Mouse (Mus musculus): ENCODE results near the gene Mgat4b. TPM values are rescaled to one million over a fixed set of nuclear protein-coding genes. Genes with fewer than 3 reads are reported as not detected.

The Mgat4b gene
- polyA plus RNA-seq, 1 experiment from 2014 or later: 29.9 TPM

- Histone ChIP-seq H3K27me3 (ENCODE audit: insufficient read depth, poor library complexity, severe bottlenecking) (no peaks in the 10 kb centered on the region), H3K27ac (no peak overlapping the region), H3K4me3 (no peak overlapping the region), H3K4me1 (replicated peaks) (peaks cover 18% of the 10 kb centered on the region), H3K9me3 (no peaks in the 10 kb centered on the region), H3K36me3 (peaks cover 57% of the 10 kb centered on the region)
- WGBS: 96% methylated on average over 14 of the region's 14 CpGs
- no peak for DNase-seq (ENCODE audit: low spot score)
Observed at GRCm38 (mm10) chr11:50207344-50207743, 3.3 kb upstream of the Mgat4b start.

- Histone ChIP-seq H3K27me3 (ENCODE audit: insufficient read depth, poor library complexity, severe bottlenecking) (no peaks in the 10 kb centered on the region), H3K4me1 (replicated peaks) (peaks cover 23% of the 10 kb centered on the region), H3K36me3 (peaks cover 51% of the 10 kb centered on the region), H3K27ac (no peak overlapping the region), H3K4me3 (no peak overlapping the region), H3K9me3 (no peaks in the 10 kb centered on the region)
- DNase-seq (ENCODE audit: low spot score): no peak
- WGBS: 94% methylated on average over 5 of the region's 5 CpGs
Observed at GRCm38 (mm10) chr11:50208039-50208438, 2.7 kb upstream of the Mgat4b start.

- peak overlapping the region; percentile 96 for H3K27ac ChIP-seq
- H3K4me3 ChIP-seq: peak overlapping the region; percentile 87
- peaks cover 31% of the 10 kb centered on the region for H3K36me3 ChIP-seq
- peaks cover 24% of the 10 kb centered on the region for H3K4me1 ChIP-seq (replicated peaks)
- no peaks in the 10 kb centered on the region for H3K27me3 ChIP-seq (ENCODE audit: insufficient read depth, poor library complexity, severe bottlenecking)
- no peaks in the 10 kb centered on the region for H3K9me3 ChIP-seq
- DNase-seq (ENCODE audit: low spot score): peak; percentile 90
- under 1% methylated on average over 24 of the region's 24 CpGs for WGBS
Observed at GRCm38 (mm10) chr11:50210101-50210504, 587 bp upstream of the Mgat4b start.

- H3K9me3 ChIP-seq: no peaks in the 10 kb centered on the region
- H3K4me3 ChIP-seq: peak overlapping the region; percentile 87
- H3K27me3 ChIP-seq (ENCODE audit: insufficient read depth, poor library complexity, severe bottlenecking): no peaks in the 10 kb centered on the region
- no peak for DNase-seq (ENCODE audit: low spot score)
- H3K27ac ChIP-seq: peak overlapping the region; percentile 96
- peaks cover 17% of the 10 kb centered on the region for H3K36me3 ChIP-seq
- WGBS: 87% methylated on average over 3 of the region's 3 CpGs
- peaks cover 37% of the 10 kb centered on the region for H3K4me1 ChIP-seq (replicated peaks)
Observed at GRCm38 (mm10) chr11:50211322-50212059, 801 bp downstream of the Mgat4b start.

- peaks cover 44% of the 10 kb centered on the region for H3K4me1 ChIP-seq (replicated peaks)
- no peak for DNase-seq (ENCODE audit: low spot score)
- no peak overlapping the region for H3K4me3 ChIP-seq
- WGBS: 75% methylated on average over 3 of the region's 3 CpGs
- no peaks in the 10 kb centered on the region for H3K9me3 ChIP-seq
- no peak overlapping the region for H3K27ac ChIP-seq
- H3K27me3 ChIP-seq (ENCODE audit: insufficient read depth, poor library complexity, severe bottlenecking): no peaks in the 10 kb centered on the region
- H3K36me3 ChIP-seq: peaks cover 10% of the 10 kb centered on the region
Observed at GRCm38 (mm10) chr11:50212060-50212739, 1.5 kb downstream of the Mgat4b start.

GRCm38 (mm10) chr11:50212848-50213758 lies 2.4 kb downstream of the Mgat4b start:
- DNase-seq (ENCODE audit: low spot score): no peak
- no peak overlapping the region for H3K4me3 ChIP-seq
- peaks cover 1% of the 10 kb centered on the region; the same call in 1 of the 2 replicates for H3K36me3 ChIP-seq
- no peaks in the 10 kb centered on the region for H3K27me3 ChIP-seq (ENCODE audit: insufficient read depth, poor library complexity, severe bottlenecking)
- H3K4me1 ChIP-seq (replicated peaks): peaks cover 50% of the 10 kb centered on the region
- 68% methylated on average over 11 of the region's 11 CpGs for WGBS
- no peaks in the 10 kb centered on the region for H3K9me3 ChIP-seq
- peak overlapping the region; percentile 46; the same call in 1 of the 2 replicates for H3K27ac ChIP-seq

GRCm38 (mm10) chr11:50214631-50215030 lies 3.9 kb downstream of the Mgat4b start:
- WGBS: 91% methylated on average over 6 of the region's 6 CpGs
- Histone ChIP-seq H3K36me3 (no peaks in the 10 kb centered on the region), H3K4me3 (no peak overlapping the region), H3K27ac (no peak overlapping the region), H3K27me3 (ENCODE audit: insufficient read depth, poor library complexity, severe bottlenecking) (no peaks in the 10 kb centered on the region), H3K4me1 (replicated peaks) (peaks cover 42% of the 10 kb centered on the region), H3K9me3 (no peaks in the 10 kb centered on the region)
- DNase-seq (ENCODE audit: low spot score): no peak

GRCm38 (mm10) chr11:50215633-50216032 lies 4.9 kb downstream of the Mgat4b start:
- Histone ChIP-seq H3K4me3 (no peak overlapping the region), H3K36me3 (no peaks in the 10 kb centered on the region), H3K9me3 (no peaks in the 10 kb centered on the region), H3K27me3 (ENCODE audit: insufficient read depth, poor library complexity, severe bottlenecking) (no peaks in the 10 kb centered on the region), H3K4me1 (replicated peaks) (peaks cover 40% of the 10 kb centered on the region), H3K27ac (no peak overlapping the region)
- no peak for DNase-seq (ENCODE audit: low spot score)
- 20% methylated on average over 9 of the region's 9 CpGs for WGBS

- H3K4me3 ChIP-seq: no peak overlapping the region
- 75% methylated on average over 4 of the region's 4 CpGs for WGBS
- no peak for DNase-seq (ENCODE audit: low spot score)
- no peaks in the 10 kb centered on the region for H3K36me3 ChIP-seq
- H3K27me3 ChIP-seq (ENCODE audit: insufficient read depth, poor library complexity, severe bottlenecking): no peaks in the 10 kb centered on the region
- no peaks in the 10 kb centered on the region for H3K9me3 ChIP-seq
- H3K27ac ChIP-seq: no peak overlapping the region
- H3K4me1 ChIP-seq (replicated peaks): peaks cover 31% of the 10 kb centered on the region
Observed at GRCm38 (mm10) chr11:50216724-50217366, 6.2 kb downstream of the Mgat4b start.

- H3K9me3 ChIP-seq: no peaks in the 10 kb centered on the region
Observed at GRCm38 (mm10) chr11:50217811-50218210, 7.1 kb downstream of the Mgat4b start.

GRCm38 (mm10) chr11:50219833-50220232 lies 9.1 kb downstream of the Mgat4b start:
- DNase-seq (ENCODE audit: low spot score): no peak
- no peaks in the 10 kb centered on the region for H3K9me3 ChIP-seq
- H3K36me3 ChIP-seq: no peaks in the 10 kb centered on the region
- peaks cover 18% of the 10 kb centered on the region for H3K27me3 ChIP-seq (ENCODE audit: insufficient read depth, poor library complexity, severe bottlenecking)
- H3K4me3 ChIP-seq: no peak overlapping the region
- H3K4me1 ChIP-seq (replicated peaks): peaks cover 41% of the 10 kb centered on the region
- no peak overlapping the region for H3K27ac ChIP-seq
- WGBS: 61% methylated on average over 2 of the region's 2 CpGs

More at GRCm38 (mm10) chr11:50217811-50218210, 7.1 kb downstream of the Mgat4b start:
- no peaks in the 10 kb centered on the region for H3K36me3 ChIP-seq
- peaks cover 5% of the 10 kb centered on the region for H3K27me3 ChIP-seq (ENCODE audit: insufficient read depth, poor library complexity, severe bottlenecking)
- DNase-seq (ENCODE audit: low spot score): no peak
- peaks cover 30% of the 10 kb centered on the region for H3K4me1 ChIP-seq (replicated peaks)
- WGBS: 60% methylated on average over 4 of the region's 4 CpGs
- no peak overlapping the region for H3K4me3 ChIP-seq
- 0 out of 2 replicates have a peak overlapping the region, but pooled peaks have one; percentile 40 for H3K27ac ChIP-seq

- Histone ChIP-seq H3K4me3 (no peak overlapping the region), H3K4me1 (replicated peaks) (peaks cover 48% of the 10 kb centered on the region), H3K36me3 (no peaks in the 10 kb centered on the region), H3K9me3 (no peaks in the 10 kb centered on the region), H3K27ac (no peak overlapping the region), H3K27me3 (ENCODE audit: insufficient read depth, poor library complexity, severe bottlenecking) (peaks cover 29% of the 10 kb centered on the region)
- DNase-seq (ENCODE audit: low spot score): no peak
- 57% methylated on average over 7 of the region's 7 CpGs for WGBS
Observed at GRCm38 (mm10) chr11:50222559-50223276, 12.0 kb downstream of the Mgat4b start.
